Mouse (Mus musculus) kidney, postnatal 0 days (tissue): ENCODE results near the gene N4bp1. TPM values are rescaled to one million over a fixed set of nuclear protein-coding genes. Genes with fewer than 3 reads are reported as not detected.

Source experiments
- ATAC-seq: fragments of 200-750 bp; cut with Nextera tagmentation; replicated peaks from 2 replicates; pipeline ENCODE4 v1.8.0; 2017; ENCODE audit warnings: low read depth, moderate number of reproducible peaks, moderate TSS enrichment, moderate library complexity; ENCODE audit not compliant: low FRiP score
- DNase-seq: peaks from one replicate; pipeline ENCODE4 v3.0.0-alpha.2; 2016; ENCODE audit warnings: low spot score
- H3K27ac ChIP-seq: fragments of 300-500 bp; sonication (generic); 2 replicates; pipeline ENCODE4 v1.5.1; 2014; ENCODE audit warnings: mild to moderate bottlenecking
- H3K27me3 ChIP-seq: fragments of 300-500 bp; sonication (generic); 2 replicates; pipeline ENCODE4 v1.6.1; 2014; ENCODE audit warnings: low read length, mixed read lengths; ENCODE audit not compliant: insufficient read depth
- H3K36me3 ChIP-seq: fragments of 300-500 bp; sonication (generic); 2 replicates; pipeline ENCODE4 v1.6.1; 2014; ENCODE audit warnings: low read length, mixed read lengths; ENCODE audit not compliant: insufficient read depth
- H3K4me1 ChIP-seq: fragments of 300-500 bp; sonication (generic); replicated peaks from 2 replicates; pipeline ENCODE4 v1.6.1; 2014; ENCODE audit warnings: antibody characterized with exemption, low read length, mixed read lengths; ENCODE audit not compliant: insufficient read depth
- H3K4me2 ChIP-seq: fragments of 300-500 bp; sonication (generic); 2 replicates; pipeline ENCODE4 v1.6.1; 2014; ENCODE audit warnings: mild to moderate bottlenecking, low read length, moderate library complexity, mixed read lengths
- H3K4me3 ChIP-seq: fragments of 300-500 bp; sonication (generic); replicated peaks from 2 replicates; pipeline ENCODE4 v1.5.1; 2014; ENCODE audit warnings: low read depth, low read length
- H3K9ac ChIP-seq: fragments of 300-500 bp; sonication (generic); 2 replicates; pipeline ENCODE4 v1.6.1; 2014; ENCODE audit warnings: low read depth, low read length
- H3K9me3 ChIP-seq: fragments of 300-500 bp; sonication (generic); replicated peaks from 2 replicates; pipeline ENCODE4 v1.6.1; 2016; ENCODE audit warnings: low read length, inconsistent platforms, mixed read lengths
- CTCF ChIP-seq: IDR thresholded peaks from 2 replicates; pipeline ENCODE4 v1.5.1; 2016; ENCODE audit warnings: antibody characterized with exemption, low read depth, mild to moderate bottlenecking, moderate library complexity
- WGBS: fragments of 180-500 bp; shearing (Covaris S2); extraction: QIAGEN DNeasy Blood & Tissue Kit; methylation state at CpG from one replicate; pipeline ENCODE4 v1.1.7; 2014; 5-methylcytosine and 5-hydroxymethylcytosine counted together
- polyA plus RNA-seq: library from polyadenylated mRNA; unstranded; fragments of >200 nt; fragmentation: Nextera tagmentation; extraction: Ambion mirVana; gene quantifications from 2 replicates; pipeline ENCODE4 v1.2.1, GENCODE M21; 2015

Gene N4bp1
- polyA plus RNA-seq, 1 experiment from 2014 or later: 6.3 TPM

DNA sequence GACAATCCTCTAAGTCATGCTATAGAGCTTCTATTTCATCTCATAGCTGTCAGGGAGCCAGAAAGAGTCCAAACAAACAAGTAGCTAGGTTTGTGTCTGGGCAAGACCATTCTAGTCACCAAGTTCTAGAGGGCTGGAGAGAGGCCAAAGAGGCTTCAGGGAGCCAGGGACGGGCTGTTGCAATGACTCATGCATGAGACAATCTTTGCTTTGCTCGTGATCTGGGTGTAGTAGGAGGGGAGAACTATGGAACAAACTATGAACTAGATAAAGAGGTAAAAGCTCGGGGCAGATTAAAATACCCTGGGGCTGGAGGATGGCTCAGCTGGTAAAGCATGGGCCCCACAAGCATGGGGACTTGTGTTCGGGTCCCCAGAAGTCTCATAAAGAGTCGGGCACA is 116.6 kb downstream of the N4bp1 start:
- Histone ChIP-seq H3K27ac (no peak overlapping the region), H3K9me3 (no peaks in the 10 kb centered on the region), H3K9ac (no peak overlapping the region), H3K4me1 (no peaks in the 10 kb centered on the region), H3K36me3 (no peaks in the 10 kb centered on the region), H3K4me2 (no peak overlapping the region), H3K27me3 (no peaks in the 10 kb centered on the region), H3K4me3 (no peak overlapping the region)
- 68% methylated on average over 5 of the region's 5 CpGs for WGBS
- DNase-seq (no peak), ATAC-seq (no peak)
- no peak for TF ChIP-seq CTCF

DNA sequence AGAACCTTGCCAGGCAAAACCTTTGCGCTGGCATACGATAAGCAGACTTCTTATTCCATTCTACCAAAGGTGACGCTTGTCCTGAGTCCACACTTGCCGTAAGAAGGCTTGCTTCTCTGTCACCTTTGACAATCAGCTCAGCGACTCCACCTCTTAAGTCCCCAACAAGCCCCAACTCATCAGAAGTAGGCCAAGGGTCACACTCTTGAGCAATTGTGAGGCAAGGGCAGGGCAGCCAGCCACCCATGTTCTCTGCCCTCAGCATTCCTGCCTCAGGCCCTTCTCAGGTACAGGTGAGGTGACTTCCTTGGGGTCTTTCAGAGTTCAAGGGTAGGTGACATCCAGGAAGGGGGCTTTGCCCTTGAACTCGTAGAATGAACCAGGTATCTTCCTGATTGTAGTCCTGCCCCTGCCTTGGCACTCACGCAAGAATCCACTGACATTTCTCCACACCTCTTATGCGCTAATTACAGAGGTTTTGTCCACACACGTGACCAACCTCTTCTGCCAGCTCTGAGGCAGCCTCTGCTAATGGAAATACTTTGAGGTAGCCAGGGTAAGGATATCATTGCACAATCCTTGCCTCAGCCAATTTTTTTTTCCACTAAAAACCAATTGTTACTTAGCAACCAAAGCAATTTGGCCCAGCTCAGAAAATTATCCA is 118.4 kb downstream of the N4bp1 start:
- no peak overlapping the region for H3K4me3 ChIP-seq
- ATAC-seq (no peak), DNase-seq (no peak)
- no peak overlapping the region for H3K27ac ChIP-seq
- H3K4me1 ChIP-seq: no peaks in the 10 kb centered on the region
- TF ChIP-seq CTCF: no peak
- H3K9me3 ChIP-seq: no peaks in the 10 kb centered on the region
- H3K4me2 ChIP-seq: no peak overlapping the region
- H3K27me3 ChIP-seq: no peaks in the 10 kb centered on the region
- 84% methylated on average over 9 of the region's 9 CpGs for WGBS
- no peaks in the 10 kb centered on the region for H3K36me3 ChIP-seq
- no peak overlapping the region for H3K9ac ChIP-seq

DNA sequence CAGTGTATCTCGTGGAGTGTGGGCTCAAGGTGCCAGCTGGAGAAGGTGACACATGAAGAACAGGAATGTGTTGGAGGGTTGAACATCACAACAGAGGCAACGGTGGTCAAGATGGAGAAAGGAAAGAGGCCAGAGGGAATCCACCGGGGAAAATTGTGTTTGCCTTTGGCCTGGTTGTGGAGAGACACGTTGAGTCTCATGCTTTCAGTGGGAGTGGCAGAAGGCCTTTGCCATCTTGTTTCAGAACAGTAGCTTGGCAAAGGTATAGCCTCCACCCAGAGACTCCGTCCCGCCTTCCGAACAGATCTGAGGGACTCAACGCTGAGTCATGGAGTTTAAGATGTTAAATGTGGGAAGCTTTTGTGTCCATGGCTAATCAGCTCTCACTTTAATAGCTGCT is 119.4 kb downstream of the N4bp1 start:
- no peak for TF ChIP-seq CTCF
- H3K4me1 ChIP-seq: no peaks in the 10 kb centered on the region
- DNase-seq (no peak), ATAC-seq (no peak)
- H3K27me3 ChIP-seq: no peaks in the 10 kb centered on the region
- no peak overlapping the region for H3K9ac ChIP-seq
- WGBS: 91% methylated on average over 8 of the region's 8 CpGs
- H3K4me3 ChIP-seq: no peak overlapping the region
- no peaks in the 10 kb centered on the region for H3K9me3 ChIP-seq
- H3K27ac ChIP-seq: no peak overlapping the region
- H3K36me3 ChIP-seq: no peaks in the 10 kb centered on the region
- no peak overlapping the region for H3K4me2 ChIP-seq

DNA sequence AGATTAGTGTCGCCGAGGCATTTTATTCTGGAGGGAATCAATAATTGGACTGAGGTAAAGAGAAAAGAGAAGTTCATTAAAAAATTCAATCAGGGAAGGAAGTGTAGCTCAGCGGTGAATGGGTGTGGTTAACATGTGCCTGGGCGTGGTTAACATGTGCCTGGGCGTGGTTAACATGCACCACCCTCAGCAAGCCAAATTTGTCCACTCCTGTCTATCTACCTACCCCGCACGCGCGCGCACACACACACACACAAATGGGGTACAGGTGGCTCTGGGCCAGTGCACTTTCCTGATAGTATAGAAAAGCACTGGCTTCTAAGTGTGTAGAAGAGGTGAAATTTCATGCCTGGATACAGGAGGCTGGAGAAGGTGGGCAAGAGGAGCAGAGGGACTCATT is 119.9 kb downstream of the N4bp1 start:
- 89% methylated on average over 10 of the region's 10 CpGs for WGBS
- H3K9me3 ChIP-seq: no peaks in the 10 kb centered on the region
- H3K4me2 ChIP-seq: no peak overlapping the region
- no peak overlapping the region for H3K27ac ChIP-seq
- DNase-seq (no peak), ATAC-seq (no peak)
- H3K4me3 ChIP-seq: no peak overlapping the region
- H3K27me3 ChIP-seq: no peaks in the 10 kb centered on the region
- no peak overlapping the region for H3K9ac ChIP-seq
- no peak for TF ChIP-seq CTCF
- no peaks in the 10 kb centered on the region for H3K4me1 ChIP-seq
- no peaks in the 10 kb centered on the region for H3K36me3 ChIP-seq

DNA sequence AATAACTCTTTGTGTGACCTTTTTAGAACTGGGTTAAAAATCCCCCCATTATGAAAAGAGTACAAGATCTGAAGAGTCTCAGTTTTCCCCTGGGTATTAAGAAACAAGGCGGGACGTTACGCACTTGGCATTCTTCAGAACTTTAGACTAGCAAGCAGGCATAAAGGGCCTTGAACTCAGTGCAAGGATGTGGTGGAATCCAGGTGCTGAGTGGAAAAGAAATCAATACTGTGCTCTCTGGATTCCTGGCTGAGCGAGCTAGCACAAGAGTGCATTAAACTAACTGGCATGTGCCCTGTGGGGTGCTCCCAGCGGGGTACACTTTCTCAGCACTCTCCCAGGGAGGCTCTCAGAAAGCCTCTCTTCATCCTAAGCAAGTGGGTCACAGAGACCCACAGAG is 122.3 kb downstream of the N4bp1 start:
- Histone ChIP-seq H3K9ac (no peak overlapping the region), H3K27me3 (no peaks in the 10 kb centered on the region), H3K4me2 (no peak overlapping the region), H3K4me1 (no peaks in the 10 kb centered on the region), H3K4me3 (no peak overlapping the region), H3K36me3 (no peaks in the 10 kb centered on the region), H3K9me3 (no peaks in the 10 kb centered on the region), H3K27ac (no peak overlapping the region)
- DNase-seq (no peak), ATAC-seq (no peak)
- no peak for TF ChIP-seq CTCF
- 76% methylated on average over 5 of the region's 5 CpGs for WGBS

DNA sequence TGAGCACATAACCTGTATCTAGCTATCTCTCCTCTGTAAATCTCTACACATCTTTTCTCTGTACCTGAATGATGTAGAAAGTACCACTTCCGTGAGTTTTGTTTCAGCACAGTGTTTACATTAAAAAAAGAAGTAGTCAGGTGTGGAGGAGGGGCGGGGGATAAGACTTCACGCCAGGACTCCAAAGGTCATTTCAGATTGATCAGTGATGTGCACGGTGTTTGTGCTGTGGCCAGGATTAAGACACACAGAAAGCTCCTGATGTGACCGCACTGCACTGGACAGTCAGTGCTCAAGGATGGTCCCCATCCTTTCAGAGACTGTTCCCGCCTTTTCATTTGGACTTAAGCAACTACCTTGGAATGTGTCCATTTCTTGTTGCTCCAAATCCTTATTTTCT is 124.3 kb downstream of the N4bp1 start:
- TF ChIP-seq CTCF: no peak
- no peak overlapping the region for H3K9ac ChIP-seq
- no peak for DNase-seq
- no peak overlapping the region for H3K4me3 ChIP-seq
- no peak overlapping the region for H3K27ac ChIP-seq
- H3K9me3 ChIP-seq: no peaks in the 10 kb centered on the region
- no peak for ATAC-seq
- no peaks in the 10 kb centered on the region for H3K36me3 ChIP-seq
- no peaks in the 10 kb centered on the region for H3K27me3 ChIP-seq
- H3K4me2 ChIP-seq: no peak overlapping the region
- WGBS: 74% methylated on average over 6 of the region's 6 CpGs
- peaks cover 4% of the 10 kb centered on the region; the same call in 1 of the 2 replicates for H3K4me1 ChIP-seq

DNA sequence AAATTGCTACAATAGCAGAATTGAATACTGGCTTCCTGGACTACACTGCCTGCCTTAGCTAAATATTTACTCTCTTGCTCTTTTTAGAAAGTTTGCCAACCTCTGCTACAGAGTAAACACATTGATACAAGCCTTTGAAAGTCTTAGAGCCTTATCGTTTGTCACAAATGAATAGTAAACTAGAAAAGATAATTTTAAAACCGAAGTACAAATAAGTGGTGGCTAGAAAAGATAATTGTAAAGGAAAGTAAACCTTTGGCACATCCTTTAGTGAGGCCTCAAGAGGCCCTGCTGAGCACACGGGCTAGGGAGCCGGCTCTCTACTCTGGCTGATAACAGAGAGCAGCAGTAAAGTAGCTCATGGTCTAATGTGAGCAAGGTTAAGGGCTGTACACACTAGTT is 126.0 kb downstream of the N4bp1 start:
- H3K4me2 ChIP-seq: no peak overlapping the region
- H3K4me1 ChIP-seq: peaks cover 4% of the 10 kb centered on the region; the same call in 1 of the 2 replicates
- no peak overlapping the region for H3K9ac ChIP-seq
- no peaks in the 10 kb centered on the region for H3K36me3 ChIP-seq
- WGBS: 64% methylated on average over 4 of the region's 4 CpGs
- DNase-seq: no peak
- H3K4me3 ChIP-seq: no peak overlapping the region
- no peaks in the 10 kb centered on the region for H3K9me3 ChIP-seq
- no peak for ATAC-seq
- H3K27me3 ChIP-seq: no peaks in the 10 kb centered on the region
- no peak for TF ChIP-seq CTCF
- H3K27ac ChIP-seq: no peak overlapping the region
